Mouse (Mus musculus) mesoderm, embryonic 11.5 days (tissue): Measurements from ENCODE around the gene Fam89b.

Experiments used
- DNase-seq: peaks from one replicate; pipeline ENCODE4 v3.0.0-alpha.2; 2012; ENCODE audit warnings: low read depth, low spot score

Gene Fam89b

DNA sequence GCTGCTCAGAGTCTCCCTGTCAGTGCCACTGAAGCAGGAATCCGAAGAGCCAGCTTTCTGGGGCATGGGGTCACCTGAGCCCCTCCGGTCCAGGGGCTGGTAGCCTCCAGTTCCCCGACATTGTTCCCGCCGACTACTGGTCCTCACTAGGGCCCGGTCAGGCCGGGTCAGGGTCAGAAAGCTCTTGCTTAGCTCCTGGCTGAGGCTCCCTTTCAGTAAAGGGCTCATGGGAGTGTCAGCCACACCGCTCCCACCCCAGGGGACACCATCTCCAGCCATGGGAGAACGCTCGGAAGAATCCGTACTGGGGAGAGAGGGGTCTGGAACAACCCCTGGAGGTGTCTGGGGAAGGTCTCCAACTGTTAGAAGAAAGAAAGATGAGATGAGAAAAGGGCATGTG lies 43.6 kb downstream of the Fam89b start:
- DNase-seq: no peak

GRCm38 (mm10) chr19:5685431-5685830 lies 44.0 kb downstream of the Fam89b start:
- no peak for DNase-seq

- DNase-seq: no peak
These were observed 44.5 kb downstream of the Fam89b start for GRCm38 (mm10) chr19:5684985-5685384.

DNA sequence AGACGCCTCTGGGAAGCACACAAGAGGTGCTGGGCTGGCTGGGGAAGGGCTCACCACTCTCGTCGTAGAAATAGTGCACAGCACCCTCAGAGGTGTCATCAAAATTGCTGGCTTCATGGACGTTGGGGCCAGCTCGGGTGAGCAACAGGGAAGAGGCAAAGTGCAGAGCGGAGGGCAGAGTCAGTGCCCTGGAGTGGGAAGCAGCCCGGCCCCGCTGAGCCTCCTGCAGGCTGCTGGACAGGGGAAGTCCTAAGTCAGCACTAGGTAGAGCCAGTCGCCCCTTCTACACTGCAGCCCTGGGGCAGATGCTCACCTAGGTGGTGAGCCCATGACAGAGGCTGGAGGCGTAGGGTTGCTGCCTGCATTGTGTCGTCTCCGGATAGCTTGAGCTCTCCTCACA lies 45.2 kb downstream of the Fam89b start:
- DNase-seq: no peak

DNA sequence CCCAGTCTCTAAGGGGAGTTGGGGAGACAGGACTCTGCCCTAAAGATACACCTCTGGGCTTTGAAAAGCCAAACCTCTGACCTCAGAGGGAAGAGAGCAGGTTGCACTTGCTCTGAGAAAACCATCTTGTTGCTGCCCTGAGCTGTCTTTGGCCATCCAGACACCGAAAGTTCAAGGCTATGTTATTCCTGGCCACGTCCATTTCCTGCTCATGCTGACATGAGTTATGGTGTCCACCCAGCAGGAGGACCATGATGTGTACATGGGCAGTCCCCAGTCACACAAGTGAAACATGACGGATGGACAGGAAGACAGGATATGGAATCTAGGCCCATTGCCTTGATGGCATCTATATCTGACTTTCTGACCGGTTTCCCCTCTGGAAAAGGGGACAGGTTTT lies 49.0 kb downstream of the Fam89b start:
- no peak for DNase-seq
